Mouse (Mus musculus): Measurements from ENCODE around the gene Cap1. TPM values are rescaled to one million over a fixed set of nuclear protein-coding genes. Genes with fewer than 3 reads are reported as not detected.

Cap1 gene
- total RNA-seq, 2 experiments from 2014 or later, result 88.9 to 90.8 TPM

DNA sequence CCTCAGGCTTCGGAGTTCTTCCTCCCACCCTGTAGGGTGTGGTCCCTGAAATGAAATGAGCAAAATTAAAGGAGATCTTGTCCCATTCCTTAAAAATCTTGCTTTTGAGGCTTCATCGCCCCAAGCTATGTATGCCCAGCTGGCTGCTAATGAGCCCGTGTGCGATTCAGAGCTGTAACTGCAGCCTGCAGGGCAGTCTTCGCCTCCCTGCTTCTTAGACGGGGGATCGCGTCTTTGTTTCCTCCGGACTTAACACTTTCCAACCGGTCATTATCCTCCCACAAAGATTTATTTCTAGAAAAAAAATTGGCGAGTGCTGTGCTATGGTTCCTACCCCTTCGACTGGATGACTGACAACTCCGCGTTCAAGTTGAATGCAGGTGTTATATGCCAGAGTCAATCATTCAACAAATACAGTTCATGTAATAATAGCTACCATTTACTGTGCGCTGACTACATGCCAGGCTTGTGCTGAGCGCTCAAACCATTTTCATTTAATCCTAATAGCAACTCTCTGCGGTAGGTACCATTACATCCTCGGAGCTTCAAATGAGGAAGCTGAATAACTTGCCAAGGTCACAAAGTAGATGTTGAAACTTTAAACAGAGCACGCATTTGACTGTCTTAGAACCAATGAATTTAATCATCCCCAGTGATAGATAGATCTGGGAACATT is 861 bp upstream of the Cap1 start:
- no peak for DNase-seq

DNA sequence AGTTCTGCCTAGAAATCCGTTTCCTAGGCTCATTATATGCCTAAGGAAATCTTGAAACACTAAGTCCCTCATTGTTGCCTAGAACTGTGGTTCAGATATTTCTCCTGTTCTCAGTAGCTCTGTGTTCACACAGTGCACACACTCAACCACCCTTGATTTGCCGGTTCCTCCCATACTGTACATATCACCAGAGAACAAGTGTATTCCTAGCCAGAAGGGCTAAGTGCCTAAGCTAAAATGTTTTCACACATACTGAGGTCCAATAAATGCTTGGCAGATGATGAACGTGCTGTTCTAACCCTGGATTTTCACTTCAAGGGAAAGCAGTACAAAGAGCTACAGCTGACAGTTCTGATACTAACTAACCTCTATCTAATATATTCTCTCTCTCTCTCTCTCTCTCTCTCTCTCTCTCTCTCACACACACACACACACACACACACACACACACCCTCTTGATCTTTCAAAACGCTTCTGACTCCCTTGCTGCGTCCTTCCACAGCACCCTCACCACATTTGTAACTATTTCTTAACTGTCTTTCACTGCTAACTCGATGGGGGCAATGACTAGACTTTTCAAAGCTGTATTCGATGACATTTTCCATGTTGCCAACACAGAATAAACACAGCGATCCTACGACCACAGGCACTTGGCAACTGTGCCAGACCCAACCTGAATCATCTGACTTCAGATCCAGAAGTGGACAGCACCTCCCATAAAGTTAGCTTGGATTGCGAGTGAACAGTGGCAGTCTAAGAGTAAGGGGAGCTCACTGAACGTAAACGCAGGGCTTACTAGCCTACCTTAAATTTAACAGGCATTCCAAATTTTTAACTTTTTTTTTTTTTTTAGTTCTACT is 1.1 kb downstream of the Cap1 start:
- DNase-seq, result peak; percentile 27

DNA sequence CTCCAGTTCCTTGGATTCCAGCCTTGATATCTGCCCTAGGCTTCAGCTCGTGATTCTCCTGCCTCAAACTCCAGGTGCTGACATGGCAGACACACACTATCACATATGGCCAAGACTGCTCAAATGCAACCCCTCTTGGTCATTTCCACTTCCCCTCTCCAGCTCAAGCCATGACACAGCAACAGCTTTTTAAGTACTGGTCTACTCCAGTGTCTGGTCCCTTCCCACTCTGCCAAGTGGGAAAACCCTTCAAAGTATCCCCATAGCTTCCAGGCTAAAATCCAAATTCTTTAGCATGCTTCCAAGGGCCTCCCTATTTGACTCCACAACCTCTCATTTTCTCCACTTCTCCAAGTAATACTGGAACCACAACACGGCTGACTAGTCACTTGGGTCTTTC is 1.8 kb downstream of the Cap1 start:
- DNase-seq, result no peak

DNA sequence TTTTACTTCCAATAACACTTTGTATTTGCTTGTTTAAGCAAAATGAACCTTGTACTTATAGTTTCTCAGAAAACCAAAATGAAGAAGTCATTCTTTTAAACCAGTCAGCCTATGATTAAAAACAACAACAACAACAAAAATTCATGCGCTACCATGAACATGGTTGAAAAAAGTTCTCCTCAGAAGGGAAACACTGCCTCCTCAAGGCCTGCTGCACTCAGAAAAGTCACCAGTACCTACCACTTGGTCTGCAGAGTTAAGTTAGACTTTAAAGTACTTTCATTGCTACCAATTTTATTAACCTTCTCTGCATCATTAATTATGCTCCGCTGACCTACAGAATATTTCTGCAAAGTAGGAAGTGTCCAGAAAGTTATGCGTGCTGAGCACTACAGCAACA is 2.6 kb downstream of the Cap1 start:
- no peak for DNase-seq

DNA sequence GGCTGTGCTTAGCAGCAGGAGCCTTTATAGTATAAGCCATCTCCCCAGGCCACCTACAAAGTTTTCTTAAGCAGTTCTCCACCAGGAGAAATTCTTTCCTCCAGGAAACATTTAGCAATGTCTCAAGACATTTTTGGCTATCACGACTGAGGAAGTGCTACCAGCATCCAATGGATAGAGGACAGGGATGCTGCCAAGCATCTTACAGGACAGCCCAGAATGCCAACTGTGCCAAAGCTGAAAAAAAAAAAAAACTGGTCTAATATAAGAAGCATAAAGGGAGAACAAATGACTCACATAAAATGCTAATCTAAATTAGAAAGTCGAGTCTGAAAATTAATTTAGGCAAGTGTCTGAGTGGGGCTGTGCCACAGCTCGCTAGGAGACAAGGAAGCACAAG is 3.3 kb downstream of the Cap1 start:
- no peak for DNase-seq

DNA sequence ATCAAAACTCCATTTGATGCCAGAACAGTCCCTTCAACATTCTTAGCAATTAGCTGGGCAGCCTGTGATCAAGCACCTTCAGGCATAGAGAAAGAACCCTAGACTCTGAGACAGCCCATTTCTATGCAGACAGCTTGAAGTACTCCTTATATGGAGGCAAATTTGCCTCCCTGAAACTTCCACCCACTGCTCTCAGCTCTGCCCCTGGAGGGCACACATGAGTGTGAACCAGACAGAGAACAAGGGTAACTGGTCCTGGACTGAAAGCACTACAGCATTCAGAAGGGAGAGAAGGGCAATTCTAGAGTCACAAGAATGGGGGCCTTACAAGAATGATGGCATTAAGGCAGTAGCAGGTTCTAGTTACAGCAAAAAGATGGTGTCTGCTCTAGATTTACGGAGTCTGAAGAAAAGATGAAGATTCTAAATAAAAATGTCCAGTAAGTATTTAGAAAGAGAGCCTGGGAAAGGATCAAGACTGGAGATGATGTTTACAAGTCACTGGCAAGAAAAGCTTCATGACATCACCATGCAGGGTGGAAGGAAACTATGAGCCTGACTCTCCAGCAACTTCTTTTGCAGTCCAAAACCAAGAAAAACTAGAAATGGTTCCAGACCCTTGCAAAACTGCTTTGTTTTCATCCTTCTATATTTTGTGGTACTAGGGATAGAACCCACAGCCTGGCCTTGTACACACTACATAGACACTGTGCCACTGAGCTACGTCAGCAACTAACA is 7.4 kb downstream of the Cap1 start:
- no peak for DNase-seq

DNA sequence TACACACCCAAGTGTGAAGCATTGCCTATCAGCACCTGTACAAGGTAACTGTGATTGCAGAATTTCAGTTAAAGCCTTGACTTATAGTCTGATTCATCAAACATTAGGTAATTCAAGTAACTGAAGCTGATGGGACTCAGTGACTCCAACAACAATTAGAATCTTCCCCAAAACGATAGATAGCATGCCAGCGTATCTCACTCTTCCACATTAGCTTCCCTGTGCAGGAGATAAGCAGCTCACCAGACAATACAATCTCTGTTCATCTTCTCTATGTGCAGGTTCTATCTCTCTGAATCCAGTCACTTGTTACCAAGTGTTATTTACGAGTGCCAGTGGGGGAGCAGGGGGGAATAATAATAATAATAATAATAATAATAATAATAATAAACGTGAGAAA is 12.3 kb downstream of the Cap1 start:
- DNase-seq, result no peak

DNA sequence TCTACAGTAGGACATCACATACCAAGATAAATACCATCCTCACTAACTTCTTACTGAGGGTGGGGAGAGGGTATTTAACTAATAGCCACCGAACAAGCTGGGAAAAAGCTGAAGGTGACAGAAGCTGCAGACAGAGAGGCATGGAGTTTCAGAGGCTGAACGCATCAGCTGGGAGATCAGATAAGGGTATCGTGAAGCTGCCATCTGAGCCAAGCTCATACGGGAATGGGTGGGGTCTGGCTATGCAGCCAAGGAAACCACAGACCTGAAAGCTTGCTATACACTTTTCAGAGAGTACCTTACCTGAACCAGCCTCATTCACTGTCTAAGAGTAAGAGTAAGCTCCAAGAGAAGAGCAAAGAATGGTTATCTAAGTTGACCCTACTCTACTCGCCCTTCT is 12.9 kb downstream of the Cap1 start:
- no peak for DNase-seq

DNA sequence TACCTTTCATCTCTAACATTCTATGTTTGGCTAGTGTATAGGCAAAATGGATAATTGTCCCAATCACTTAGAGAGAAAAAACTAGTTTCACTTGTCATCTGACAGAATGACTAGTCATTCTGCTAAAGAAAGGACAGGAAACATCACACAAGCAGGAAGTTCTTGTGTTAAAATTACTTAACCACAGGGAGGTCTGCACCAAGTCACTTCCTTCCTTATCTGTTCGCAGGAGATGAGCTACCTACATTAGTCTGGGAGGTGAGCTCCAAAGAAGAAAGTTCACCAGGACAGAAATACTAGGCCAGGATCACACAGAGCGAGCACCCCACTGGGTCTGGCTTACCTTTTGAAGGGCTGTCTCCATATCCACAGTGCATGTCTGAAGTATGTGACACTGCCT is 13.9 kb downstream of the Cap1 start:
- DNase-seq, result no peak

DNA sequence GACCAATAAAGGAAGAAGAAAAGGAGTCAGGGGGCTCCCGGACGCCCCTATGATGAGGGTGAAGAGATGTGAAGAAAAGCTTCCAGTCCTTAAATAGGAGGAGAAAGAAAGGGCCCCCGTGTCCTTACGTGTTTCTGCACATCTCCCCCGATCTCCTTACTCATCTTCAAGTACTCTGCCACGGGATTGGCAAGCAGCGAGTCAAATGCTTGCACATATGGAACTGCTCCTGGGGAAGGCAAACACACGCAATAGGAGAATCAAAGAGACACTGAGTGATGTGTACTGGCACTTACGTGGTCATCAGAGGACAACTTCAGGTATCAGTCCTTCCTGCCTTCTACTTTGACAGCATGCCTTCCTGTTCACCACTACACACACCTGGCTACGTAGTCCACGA is 14.6 kb downstream of the Cap1 start:
- no peak for DNase-seq

DNA sequence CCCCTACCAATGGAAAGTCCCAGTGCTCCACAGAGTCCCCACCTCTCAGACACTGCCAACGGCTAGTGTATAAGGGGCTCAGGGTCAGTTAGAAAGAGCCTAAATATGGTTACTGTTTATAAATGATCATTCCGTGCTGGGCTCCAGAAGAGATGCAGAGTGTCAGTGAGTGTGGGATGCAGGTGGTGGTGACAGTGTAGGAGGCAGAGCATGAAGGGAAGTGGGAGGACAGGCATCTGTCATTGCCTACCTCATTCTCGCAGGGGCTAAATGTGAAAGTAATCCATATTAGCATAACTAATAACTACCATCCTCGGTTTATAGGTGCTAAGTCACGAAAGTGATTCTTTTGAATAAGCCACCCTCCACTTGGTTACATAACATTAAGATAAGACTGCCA is 15.1 kb downstream of the Cap1 start:
- DNase-seq, result no peak

DNA sequence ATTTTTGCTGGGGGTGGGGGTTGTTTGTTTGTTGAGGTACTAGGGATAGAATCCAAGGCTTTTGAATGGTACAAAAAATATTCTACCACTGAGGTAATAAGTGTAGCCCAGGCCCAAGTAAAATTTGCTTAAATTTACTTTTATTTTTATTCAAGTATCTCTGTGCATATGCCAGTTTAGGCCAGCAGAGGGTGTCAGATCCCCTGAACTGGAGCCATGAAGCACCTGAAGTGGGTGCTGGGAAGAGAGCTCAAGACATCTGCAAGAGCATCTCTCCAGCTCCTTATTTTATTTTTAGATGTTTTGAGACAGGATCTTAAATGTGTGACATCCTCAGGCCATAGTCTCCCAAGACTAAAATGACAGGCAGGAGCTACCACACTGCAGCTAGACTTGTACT is 15.8 kb downstream of the Cap1 start:
- DNase-seq, result peak; percentile 37

DNA sequence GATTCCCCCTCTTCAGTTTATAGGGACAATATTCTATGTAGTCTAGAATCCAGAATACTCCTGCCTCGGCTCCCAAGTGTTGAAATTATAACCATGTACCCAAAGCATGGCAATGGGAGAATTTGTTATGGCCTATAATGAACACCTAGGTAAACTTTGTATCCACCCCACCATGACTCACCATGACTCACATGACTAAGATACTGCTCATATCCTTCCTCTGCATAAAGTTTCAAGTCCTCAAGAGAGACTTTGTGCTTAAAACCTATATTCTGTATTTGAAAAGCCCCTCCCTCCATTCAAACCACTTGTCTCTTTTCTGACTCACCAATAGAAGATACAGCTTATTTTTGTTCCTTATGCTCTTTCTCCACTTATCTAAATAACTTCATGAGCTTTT is 17.8 kb downstream of the Cap1 start:
- no peak for DNase-seq

DNA sequence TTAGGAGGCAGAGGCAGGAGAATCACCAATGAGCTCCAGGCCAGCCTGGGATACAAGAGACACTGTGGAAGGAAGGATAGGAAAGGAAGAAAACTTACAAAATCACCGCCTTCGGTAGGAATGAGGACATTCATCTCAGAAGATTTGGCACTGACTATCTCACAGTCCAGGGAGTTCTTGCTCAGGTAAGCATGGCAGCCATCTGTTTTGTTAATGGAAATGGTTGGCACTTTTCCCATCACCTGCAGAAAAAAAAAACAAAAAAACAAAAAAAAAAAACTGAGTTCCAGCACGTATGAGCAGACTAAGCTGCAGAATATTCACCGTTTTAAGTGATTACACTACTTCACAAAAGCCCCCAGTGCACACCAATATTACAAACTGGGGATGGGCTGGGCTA is 24.0 kb downstream of the Cap1 start:
- DNase-seq, result no peak

DNA sequence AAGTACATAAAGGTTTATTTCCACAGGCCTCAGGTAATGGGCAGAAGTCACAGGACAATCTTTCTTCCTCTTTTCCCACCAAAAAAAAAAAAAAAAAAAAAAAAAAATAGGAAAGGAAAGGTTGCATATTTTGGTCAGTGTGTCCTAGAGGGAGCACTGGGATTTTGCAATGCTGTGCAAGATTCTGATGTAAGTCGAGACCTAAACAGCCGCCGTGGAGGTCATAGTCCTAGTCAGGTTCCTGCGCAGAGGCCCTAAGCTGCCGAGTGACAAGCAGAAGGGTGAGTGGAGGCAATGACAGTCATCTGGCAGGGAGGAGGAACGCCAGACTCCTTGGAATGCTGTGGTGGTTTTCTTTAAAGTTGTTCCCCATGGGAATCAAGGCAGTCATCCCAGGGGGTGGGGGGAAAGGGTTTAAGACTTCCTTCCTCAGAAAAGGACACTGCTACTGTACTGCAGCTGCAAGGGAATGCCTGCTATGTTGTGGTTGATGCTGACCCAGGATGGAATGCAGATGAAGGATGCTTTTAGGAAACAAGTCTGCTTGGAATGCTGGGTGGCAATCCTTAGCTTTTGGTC is 26.7 kb downstream of the Cap1 start:
- DNase-seq, result no peak

DNA sequence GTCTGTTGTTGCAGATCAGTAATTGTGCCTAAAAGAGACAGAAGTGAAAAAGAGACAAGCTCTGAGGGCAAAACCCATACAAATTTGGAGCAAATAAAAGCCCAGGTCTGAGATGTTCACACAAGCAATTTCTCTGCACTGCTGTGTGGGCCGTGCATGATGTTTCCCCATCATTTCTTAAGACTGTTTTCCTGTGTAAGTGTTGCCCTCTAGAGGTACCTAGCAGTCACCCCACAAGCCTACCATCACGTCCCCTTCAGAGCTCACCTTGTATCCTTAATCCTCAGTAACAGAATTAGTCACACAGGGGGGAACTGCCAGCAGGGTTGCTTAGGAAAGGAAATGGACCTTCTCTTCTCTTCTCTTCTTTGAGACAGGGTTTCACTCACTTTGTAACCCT is 27.9 kb downstream of the Cap1 start:
- DNase-seq, result no peak

DNA sequence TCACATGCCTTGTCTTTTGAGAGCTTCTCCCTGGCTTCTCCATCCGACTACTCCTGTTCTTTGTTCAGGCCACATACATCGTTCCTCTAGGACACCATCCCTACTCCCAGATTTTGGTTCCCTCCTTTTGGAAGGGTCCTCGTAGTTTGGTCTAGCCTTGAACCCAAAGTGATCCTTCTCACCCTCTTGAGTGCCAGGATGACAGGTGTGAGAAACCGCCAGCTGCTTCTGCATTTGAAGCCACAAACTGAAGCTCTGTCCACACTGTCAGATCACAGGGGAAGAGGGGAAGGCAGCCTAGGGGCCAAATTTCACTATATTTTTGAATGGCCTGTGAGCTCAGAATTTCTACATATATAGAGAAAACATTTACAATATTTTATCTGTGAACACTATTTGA is 31.1 kb downstream of the Cap1 start:
- DNase-seq, result no peak

DNA sequence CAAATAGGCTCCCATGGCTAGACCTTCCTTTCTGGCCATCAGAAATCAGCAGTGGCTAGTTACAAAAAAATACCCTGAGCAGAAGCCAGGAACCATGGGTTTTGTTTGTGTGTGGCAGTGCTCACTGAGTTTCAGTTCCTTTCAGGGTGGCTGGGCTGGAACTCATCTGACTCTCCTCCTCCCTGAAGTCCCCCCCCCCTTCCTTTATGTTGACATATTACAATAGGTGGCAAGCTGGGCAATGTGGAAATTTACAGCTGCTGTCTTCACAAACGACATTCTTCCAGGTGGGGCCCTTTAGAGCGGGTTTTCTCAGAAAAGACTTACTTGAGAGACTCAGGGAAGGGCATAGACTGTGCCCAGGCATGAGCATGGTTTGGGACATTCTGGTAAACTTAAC is 32.2 kb downstream of the Cap1 start:
- DNase-seq, result no peak

DNA sequence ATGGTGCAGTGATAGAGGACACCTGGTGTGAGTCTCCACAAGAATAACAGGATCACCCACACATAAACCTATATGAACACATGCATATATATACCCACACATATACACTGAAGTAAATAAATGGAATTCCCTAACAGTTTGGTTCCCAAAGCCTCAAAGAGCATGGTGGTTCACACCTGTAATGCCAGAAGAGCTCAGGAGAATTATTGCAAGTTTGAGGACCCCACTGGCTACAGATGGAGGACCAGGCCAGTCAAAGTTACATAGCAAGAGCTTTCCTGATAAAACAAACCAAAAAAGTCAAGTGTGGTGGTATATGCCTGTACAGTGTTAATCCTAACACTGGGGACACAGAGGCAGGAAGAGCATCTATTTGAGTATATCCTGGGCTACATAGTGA is 34.3 kb downstream of the Cap1 start:
- no peak for DNase-seq

DNA sequence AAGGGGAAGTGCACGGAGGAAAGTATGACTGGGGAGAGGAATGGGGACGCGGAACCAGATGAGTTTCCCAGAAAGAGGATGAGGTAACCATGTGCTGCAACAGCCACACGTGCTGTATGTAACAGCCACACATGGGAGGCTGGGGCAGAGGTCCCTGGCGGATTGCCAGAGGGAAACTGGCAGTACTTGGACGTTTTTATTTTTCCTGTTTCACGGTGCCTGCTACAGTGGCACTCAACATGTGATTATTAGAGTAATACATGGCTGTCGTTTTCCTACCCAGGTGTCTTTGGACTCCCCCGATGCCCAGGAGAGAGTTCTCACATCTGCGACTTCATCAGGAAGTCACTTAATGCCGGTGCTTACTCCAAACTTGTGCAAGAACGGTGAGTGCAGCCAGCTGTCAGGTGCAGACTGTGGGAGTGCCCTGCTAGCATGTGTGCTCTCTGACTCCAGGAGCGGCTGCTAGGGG is 37.7 kb downstream of the Cap1 start:
- DNase-seq, result peak; percentile 36

DNA sequence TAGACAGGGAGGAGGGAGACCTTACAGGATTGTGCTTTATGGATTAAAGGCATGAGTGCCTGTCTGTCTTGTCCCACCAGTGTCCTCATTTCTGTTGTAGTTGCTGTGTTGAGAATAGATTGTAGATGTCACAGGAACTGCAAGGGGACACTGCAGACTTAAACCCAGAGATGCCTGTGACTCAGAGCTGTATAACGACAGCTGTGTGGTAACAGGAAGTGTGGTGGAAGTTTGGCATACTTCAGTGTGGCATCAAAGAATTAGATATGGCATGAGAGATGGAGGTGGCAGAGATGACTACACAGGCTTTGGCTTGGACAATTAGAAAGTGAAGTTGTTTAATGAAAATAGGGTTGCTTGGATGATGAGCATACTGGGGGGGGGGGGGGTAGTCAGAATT is 47.4 kb downstream of the Cap1 start:
- no peak for DNase-seq

DNA sequence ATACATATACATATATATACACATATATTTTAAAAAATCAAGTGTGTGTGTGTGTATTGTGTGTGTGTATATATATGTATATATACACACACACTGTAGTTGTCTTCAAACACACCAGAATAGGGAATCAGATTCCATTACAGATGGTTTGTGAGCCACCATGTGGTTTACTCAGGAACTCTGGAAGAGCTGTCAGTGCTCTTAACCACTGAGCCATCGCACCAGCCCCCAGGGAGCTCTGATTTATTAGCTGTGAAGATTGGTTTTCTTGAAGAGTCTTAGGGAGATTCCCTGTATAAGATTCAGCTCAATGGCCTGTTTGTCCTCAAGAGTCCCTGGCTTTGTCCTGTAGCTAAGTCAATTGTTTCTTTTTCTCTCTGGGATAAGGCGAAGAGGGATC is 47.9 kb downstream of the Cap1 start:
- DNase-seq, result no peak

DNA sequence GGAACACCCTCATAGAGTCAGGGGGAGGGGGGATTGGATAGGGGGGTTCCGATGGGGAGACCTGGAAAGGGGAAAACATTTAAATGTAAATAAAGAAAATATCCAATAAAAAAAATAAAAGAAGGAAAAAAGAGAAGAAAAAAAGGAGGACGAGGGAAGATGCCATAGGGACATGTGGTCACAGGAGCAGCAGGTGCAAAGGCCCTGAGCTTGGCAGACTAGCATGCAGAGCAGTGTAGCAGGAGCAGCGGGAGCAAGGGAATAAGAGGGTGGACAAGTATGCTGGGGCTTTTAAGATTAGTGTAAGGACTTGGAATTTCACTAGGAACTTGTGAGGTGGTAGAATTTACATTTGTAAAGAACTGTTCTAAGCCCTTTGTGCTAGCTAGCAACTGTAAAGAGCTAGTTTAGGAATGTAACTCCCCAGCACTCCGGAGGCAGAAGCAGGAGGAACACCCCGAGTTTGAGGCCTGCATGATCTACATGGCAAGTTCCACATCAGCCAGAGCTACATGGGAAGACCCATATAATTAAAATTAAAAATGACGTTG is 48.6 kb downstream of the Cap1 start:
- no peak for DNase-seq

Data from heart, postnatal 4 days (tissue).